Mouse (Mus musculus) thymus, postnatal 14 days (tissue): ENCODE data around the gene Sh3d19.

ENCODE experiments used
- DNase-seq: peaks from one replicate; pipeline ENCODE4 v3.0.0; 2021

The Sh3d19 gene

DNA sequence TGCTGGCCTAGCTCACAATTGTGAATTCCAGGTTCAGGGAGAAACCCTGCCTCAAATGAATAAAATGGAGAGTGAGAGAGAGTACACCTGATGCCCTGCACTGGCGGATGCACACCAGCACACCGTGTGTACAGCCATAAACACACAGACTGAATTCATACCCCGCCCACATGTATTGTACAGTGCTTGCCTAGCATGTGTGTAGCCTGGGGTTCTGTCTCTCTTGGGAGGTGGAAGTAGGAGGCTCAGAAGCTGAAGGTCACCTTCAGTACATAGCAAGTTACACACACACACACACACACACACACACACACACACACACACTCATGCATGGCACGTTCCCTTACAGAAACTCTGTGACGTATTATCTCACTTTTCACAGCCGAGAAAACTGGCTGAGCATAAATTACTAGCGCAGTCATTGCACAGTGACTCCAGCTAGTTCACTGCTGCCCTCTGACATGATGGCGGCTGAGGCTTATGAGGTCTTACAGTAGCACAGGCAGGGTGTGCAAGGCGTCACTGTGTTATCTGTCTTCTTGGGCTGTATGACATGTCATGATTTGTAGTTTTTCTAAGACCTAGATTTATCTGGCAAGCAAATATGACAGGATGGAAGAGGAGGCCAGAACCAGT, 62.7 kb downstream of the Sh3d19 start:
- DNase-seq: no peak

DNA sequence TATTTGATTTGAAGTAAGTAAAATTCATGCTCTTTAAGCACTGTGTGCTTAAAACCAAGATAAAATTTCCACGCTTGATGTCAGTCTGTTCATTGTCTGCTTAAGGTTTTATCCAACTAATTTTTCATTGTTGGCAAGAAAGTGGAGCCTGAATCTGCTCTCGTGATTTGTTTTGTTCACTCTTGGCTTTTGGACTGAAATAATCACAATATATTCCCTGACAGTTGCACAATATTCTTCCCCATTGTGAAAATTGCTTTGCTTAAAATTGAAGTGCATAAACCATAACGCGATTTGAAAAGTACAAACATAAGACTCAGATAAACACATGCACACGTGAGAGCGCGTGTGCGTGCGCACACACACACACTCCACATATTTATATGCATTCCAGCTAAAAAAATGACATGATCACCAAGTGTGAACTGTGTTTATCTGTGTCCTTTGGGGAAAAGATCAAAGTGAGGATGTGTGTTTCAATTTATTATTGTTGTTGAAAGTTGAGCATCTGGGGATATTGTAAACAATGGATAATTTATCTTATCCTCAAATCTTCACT, 67.1 kb downstream of the Sh3d19 start:
- DNase-seq: no peak

DNA sequence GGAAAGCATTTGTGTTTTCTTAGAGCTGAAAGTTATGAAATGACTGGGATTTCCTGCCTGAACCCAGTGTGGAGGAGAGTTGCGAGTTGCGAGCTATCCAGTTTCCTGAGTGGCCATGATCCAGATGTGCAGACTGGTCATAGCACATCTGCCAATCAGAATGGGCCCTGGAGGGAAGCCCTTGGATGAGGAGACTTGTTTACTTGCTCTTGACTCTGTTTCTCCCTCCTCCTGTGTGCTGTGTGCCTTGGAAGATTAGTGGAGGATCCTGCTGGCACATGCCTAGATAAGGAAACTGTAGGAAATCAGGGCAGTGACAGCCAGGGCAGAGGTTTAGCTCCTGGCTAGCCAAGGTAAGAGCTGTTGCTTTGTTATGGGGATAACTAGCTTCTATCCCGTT, 67.7 kb downstream of the Sh3d19 start:
- DNase-seq: no peak

DNA sequence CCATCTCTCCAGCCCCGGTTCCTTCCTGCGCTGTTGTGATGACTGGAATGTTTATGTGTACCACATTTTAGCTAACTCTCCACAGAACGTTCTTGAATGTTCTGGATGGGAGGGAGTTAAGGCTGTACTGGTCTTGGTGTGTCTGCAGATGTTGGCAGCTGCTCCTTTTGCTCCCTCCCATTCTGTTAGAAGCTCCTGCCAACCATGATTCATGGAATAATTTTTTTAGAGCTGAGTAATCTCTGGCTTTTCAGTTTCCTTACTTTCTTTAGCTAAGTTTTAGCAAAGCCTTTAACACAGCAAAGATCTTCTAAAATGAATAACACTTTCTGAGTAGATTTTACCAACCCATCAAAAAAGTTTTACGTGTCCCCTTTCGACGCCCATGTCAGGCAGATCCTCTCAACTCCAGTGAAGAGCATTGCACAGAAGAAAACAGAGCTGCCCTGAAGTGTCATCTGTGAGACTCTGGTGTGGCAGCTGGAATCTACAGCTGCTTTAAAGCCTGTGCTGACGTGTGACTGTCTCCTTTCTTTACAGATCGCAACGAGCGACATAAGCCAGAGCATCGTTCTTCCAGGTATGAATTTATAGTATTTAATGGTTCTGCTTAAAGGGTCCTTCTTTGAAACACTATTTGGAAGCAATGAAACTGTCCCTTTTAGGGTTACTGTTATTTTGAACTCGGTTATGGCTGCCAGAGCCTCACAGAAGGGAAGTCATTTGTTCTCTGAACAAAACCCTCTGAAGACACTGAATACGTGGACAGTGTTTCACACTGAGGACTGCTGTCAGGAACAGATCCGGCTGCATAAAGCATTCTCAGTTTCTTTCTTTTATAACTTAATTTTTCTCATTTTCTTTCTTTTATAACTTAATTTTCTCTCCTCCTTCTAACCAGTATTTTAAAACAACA, 69.6 kb downstream of the Sh3d19 start:
- DNase-seq: no peak

DNA sequence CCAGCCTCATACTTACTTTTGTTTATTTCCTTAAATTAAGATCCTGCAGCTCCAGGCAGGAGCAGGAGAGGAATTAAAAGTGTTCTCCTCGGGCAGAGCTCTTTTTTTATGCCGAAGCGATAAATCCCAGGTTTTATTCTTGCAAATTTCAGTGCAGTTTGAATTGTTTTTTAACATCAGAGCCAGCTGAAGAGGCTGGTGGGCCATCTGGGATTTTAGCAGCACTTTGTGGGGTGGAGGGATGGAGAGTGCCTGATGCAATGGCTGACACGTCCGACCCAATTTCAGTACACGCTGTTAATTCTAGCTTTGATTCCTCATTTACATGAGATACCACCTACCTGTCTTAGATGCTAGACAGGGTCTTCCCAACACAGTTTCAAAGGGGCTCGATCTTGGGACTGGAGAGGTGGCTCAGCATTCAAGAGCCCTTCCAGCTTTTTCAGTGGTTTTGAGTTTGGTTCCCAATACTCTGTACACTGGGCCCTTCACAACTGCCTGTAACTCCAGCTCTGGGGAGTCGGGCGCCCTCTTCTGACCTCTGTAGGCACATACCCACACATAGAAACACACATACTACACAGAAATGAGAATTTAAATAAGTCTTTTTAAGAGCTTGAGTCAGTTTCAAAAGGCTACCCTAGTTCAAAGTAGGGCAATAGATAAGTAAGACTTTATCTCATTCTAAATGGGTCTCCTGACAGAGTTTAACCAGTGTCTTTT, 76.9 kb downstream of the Sh3d19 start:
- no peak for DNase-seq

DNA sequence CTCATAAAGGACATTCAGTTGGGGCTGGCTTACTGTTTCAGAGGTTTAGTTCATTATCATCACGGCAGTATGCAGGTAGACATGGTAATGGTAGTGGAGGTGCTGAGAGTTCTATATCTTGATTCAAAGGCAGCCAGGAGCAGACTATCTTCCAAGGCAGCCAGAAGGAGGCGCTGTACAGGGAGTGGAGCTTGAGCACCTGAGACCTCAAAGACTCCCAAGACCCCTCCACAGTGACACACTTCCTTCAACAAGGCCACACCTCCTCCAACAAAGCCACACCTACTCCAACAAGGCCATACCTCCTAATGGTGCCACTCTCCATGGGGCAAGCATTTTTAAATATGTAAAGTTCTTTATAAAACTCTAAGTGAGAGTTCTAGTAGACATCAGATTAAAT, 78.1 kb downstream of the Sh3d19 start:
- peak; percentile 5 for DNase-seq

DNA sequence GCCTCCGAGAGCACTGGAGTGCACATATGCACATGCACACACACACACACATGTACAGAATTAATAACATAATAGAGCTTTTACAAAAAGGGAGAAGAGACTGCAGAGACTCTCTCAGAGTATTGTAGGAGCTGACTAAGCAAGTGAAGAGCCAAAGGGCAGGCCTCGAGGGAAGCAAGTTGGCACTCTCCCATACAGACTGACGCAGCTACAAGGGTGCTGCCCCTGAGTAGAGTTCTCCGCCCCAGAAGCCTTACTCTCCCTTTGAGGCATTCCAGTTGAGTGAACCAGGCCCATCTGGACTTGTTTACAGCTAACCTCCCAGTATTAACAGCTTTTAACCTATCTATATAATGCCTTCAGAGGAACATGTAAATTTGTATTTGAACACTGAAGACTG, 85.8 kb downstream of the Sh3d19 start:
- no peak for DNase-seq

DNA sequence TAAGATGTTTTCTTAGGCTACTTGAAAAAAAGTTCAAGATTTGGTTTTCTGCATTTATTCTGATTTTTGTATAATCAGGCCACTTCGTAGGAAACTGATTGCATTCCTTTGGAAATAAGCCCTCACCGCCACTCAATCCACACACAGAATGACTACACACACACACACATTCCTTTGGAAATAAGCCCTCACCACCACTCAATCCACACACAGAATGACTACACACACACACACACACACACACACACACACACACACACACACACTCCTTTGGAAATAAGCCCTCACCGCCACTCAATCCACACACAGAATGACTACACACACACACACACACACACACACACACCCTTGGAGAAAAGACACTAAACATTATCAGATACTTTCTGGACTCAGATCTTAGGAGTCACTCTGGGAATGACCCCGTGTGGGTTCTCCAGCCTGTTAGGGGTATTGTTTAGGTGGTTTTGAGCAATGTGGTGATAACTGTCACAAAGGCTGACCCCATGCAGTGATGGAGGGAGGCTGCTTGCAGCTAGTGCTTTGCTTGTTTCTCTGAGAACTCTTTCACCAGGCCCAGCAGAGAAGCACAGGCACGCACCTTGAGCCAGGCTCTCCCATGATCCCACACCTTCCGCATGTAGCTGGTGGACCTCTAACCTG, 86.7 kb downstream of the Sh3d19 start:
- DNase-seq: no peak

DNA sequence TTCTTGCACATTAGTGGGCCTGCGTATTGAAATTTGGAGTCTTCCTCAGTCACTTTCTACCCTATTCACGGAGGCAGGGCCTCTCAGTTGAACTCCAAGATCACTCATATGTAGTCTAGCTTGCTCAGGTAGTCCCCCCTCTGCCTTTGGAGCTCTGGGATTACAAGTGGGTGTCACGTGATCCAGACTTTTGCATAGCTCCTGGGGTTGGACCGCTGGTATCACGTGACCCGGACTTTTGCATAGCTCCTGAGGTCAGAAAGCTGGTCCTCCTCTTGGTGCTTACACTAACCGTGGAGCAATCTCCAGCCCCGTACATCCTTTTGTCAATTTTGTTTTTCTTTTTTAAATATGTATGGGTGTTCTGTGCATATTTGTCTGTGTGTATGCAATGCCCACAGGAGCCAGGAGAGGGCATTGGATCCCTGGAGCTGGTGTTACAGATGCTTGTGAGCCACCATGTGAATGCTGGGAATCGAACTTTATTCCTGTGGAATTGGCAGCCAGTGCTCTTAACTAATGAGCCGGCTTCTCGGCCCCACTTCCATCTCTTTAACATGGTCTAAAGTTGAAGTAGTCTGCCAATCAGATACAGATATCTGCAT, 98.8 kb downstream of the Sh3d19 start:
- peak; percentile 6 for DNase-seq

DNA sequence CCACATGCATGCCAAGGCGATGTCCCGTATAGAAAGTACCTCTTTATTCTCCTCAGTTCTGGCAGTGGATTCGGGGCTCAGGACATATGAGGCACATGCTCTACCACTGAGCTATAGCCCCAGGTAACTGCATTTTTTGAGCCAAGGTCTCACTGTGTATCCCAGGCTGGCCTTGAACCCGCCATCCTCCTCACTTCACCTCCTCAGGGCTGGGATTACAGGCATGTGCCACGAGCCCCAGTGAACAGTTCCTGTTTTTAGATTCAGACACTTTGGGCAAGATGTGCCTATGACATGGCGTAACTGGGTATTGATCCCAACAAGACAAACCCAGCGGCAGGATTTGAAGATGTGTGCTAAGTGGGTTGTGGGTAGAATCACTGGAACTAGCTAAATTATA, 99.9 kb downstream of the Sh3d19 start:
- DNase-seq: no peak

DNA sequence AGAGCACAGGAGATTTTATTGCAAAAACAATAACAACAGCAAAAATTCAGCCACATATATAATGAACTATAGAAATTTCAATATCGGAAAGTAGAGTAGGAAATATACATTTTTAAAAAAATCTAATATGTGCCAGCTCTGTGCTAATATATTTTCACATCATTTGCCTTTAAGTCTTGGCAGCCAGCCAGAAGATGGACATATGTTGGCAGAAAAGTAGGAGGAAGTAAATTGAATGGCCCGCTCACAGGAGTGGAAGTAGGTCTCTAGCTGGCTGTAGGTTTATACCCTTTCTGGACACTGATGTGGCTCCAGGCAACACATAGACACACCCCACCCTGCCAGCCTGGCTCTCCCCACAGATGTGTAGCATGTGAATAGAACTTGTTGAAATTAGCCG, 101.2 kb downstream of the Sh3d19 start:
- DNase-seq: no peak

DNA sequence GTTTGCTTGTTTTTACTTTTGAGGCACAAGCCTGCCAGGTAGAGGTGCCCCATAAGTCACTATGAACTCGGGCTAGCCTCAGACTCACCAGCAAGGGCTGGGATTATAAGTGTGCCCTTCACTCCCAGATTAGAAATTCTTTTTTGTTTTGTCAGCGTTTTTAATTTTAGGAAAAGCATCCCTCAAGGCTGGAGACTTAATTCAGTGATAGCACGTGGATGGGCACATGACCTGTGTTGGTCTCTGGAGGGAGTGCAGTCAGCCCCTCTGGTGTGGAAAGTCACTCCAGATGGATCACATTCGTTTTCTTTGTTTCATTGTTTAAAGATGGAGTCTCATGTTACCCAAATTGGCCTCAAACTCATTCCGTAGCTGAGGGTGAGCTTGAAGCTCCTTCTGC, 102.0 kb downstream of the Sh3d19 start:
- no peak for DNase-seq

DNA sequence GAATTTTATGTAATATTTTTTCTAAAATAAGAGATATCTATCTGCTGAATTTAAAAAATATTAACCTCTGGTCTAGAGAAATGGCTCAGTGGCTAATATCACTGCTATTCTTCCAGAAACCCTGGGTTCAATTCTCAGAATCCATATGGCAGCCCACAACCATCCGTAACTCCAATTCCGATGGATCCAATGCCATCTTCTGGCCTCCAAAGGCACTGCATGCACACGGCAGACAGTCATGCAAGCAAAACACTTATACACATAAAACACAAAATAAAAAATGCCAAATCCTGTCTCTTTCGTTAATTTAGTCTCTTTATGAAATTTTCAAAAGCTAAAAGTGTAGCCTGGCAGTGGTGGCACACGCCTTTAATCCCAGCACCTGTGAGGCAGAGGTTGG, 104.7 kb downstream of the Sh3d19 start:
- DNase-seq: no peak

DNA sequence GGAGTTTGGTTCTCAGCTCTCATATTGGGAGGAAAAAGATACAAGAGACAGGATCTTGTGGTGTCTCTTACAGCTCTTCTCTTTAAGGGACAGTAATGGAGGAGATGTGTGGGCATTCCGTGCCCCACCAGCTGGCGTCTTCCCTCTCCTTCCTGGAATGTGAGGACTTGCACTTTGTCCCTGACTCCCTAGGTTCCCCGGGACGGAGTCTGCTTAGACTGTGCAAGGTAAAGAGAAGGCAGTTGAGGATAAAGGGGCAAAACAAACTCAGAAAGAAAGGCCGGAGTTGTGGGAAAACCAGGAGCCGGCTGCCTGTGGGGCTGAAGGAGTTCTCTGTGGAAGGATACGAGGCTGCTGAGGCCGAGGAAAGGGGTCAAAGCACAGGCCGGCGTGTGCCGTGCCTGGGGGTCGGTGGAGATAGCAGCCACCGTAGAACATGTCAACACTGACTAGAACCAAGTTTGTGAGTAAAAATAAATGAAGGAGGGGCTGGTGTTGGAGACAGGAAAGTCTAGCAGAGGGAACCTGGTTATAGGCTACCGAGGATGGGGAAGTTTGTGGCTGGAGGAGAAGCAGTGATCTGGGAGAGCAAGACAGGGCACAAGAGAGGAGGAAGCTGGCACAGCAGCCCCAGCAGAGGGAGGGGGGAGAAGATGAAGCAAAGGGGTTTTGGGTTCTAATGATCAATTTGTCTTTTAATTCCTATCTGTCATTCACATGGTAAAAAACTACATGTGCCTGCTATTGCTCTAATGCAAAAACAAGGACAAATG, 105.8 kb downstream of the Sh3d19 start:
- no peak for DNase-seq

DNA sequence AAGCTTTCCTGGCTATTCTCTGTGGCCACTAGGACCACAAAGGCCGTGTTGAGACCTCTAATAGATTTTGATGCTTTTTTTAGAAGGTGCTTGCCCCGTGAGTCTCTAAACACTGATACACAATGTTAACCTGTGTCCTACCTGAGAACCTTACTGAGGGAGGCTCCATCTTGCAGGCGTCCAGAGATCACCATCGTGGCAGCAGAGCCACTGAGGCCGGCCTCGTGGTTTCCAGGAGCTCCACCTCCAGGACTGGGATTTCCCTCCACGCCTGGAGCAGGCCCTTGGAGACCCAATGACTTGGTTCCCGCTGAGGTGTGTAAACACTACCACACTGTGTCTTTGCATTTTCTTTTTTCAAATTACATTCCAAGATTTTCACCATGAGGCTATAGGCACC, 112.1 kb downstream of the Sh3d19 start:
- no peak for DNase-seq

DNA sequence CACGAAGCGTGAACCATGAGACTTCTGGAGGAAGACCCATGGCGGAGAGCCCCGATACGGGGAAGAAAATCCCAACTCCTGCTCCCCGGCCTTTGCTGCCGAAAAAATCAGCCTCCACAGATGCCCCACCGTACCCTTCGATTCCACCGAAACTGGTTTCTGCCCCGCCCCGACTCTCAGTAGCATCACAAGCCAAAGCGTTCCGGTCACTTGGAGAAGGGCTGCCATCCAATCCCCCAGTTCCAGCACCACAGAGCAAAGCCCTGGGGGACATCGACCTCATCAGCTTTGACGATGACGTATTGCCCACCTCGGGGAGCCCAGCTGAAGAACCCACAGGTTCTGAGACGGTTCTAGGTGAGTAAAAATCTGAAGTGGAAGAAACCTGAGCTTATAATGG, 114.1 kb downstream of the Sh3d19 start:
- no peak for DNase-seq

DNA sequence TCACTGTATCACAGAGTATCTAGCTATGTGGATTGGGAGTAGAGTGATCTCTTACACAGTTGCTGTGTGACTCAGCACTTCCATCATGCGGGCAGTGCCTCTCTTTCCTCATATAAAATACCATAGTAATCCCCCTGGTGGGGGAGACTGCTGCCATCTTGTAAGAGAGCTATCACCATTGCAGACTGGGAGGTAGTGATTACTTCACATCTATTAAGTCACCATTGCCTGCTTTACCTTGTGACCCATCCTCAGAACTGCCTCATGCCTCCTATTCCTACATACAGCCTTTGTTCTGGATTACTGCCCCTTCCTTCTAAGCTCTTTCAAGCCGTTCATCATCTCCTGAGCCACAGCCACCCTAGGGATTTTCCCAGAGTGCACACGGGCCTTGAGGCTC, 117.0 kb downstream of the Sh3d19 start:
- no peak for DNase-seq

DNA sequence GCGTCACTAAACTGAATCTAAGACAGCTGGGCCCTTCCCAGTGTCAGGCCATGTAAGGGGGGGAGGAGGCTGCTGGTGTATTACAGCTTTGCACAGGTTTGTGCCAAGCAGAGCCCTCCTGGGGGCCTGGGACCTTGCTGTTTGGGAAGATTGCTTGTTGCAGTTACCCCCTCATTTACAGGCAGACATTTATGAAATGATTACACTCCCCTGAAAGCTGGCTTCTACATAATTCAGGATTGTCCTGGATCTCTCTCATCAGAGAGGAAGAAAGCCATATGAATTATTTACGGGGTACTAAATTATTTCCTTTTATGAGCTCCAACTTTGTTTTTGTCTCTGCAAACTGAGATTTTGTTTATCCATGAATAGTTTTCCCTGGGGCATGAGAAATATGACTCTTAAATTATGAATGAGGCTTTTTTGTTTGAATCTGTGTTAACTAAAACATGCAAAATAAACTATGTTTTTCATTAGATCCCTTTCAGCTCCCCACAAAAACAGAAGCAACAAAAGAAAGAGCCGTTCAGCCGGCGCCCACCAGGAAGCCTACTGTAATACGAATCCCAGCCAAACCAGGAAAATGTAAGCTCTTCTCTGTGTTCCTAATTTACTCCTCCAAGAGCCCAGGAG, 122.4 kb downstream of the Sh3d19 start:
- no peak for DNase-seq

DNA sequence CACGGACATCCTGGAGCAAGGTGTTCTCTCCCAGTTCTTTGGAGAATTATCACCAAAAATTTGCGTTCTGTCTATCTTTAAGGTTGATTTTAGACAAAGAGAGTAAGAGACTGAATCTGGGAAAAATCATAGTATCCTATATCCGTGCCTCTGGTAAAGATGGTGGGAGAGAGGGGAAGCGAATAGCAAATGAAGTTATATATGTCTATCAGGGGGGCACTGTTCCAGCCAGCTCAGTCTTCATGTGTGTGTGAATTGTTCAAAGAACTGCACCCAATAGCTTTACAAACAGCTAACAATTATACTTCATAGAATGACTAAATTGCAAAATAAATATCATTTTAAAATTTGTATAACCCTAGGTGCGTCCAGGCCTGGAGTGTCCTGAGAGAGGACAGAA, 123.0 kb downstream of the Sh3d19 start:
- no peak for DNase-seq

DNA sequence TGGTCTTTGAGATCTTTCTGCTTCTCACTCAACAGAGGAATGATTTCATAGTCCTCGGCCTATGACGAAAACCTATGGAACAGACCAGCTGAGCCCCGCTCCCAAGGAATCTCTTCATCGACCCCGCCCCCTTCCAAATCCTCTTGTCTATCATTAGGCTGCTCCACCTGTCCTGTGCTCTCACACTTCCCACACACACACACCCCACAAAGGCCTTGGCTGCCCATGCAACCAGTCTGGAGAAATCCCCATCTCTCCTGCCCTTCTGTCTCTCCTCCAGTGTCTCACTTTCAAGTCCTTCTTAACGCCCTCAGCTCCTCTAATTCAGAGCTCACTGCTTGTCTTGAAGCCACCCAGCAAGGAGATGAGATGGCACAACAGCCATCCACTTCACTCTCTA, 131.0 kb downstream of the Sh3d19 start:
- DNase-seq: no peak
